Mouse (Mus musculus): ENCODE data around the gene Creb3l2. TPM values are rescaled to one million over a fixed set of nuclear protein-coding genes. Genes with fewer than 3 reads are reported as not detected.
"Not testable (repeated sequence)": the region's sequence is repeated elsewhere in the genome, so short reads cannot be mapped to it uniquely, and the experiment has no call there.

Gene Creb3l2
- polyA plus RNA-seq, 1 experiment from 2014 or later, result 4.1 TPM

DNA sequence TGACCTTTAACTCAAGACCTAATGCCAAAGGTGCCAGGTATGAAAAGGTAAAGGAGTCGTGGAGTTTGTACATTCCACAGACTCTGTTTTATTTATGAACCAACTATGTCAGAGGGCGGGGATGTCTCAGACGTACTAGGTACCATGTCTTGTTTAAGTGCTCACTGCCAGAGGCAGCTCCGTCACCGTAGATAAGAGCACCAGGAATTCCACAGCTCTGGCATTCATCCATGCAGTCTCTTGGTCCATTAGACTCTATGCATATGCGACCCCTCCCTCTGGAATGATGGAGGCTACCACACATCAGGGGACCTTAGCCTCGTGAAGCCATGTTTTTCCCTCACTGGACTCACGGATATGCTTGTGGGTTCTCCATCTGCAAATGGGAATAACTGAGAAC lies 53.0 kb downstream of the Creb3l2 start:
- Histone ChIP-seq H3K4me2 (no peak overlapping the region), H3K36me3 (no peaks in the 10 kb centered on the region), H3K27ac (replicated peaks) (no peak overlapping the region), H3K9ac (replicated peaks) (no peak overlapping the region), H3K27me3 (replicated peaks) (no peaks in the 10 kb centered on the region), H3K4me1 (no peaks in the 10 kb centered on the region), H3K4me3 (replicated peaks) (no peak overlapping the region), H3K9me3 (replicated peaks) (no peaks in the 10 kb centered on the region)
- no peak for ATAC-seq (ENCODE audit: low FRiP score)
- 68% methylated on average over 8 of the region's 8 CpGs for WGBS

DNA sequence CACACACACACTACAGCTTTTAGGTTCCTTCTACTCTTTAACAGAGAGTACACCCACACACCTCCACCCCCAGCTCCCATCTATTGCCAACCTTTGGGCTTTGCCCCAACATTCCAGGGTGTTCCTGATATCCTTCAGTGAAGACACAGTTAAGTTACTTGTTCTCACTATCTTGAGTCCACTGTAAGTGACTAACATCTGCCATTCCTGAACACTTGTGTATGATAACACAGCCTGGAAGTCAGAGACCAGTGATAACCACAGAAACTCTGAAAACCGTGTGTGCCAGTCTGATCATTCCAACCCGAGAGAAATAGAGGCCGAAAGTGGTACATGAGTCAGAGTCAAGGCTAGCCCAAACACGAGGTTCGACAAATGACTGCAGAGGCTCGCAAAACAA lies 53.4 kb downstream of the Creb3l2 start:
- ATAC-seq (ENCODE audit: low FRiP score), result no peak
- Histone ChIP-seq H3K9me3 (replicated peaks) (no peaks in the 10 kb centered on the region), H3K27ac (replicated peaks) (no peak overlapping the region), H3K27me3 (replicated peaks) (no peaks in the 10 kb centered on the region), H3K9ac (replicated peaks) (no peak overlapping the region), H3K36me3 (no peaks in the 10 kb centered on the region), H3K4me2 (no peak overlapping the region), H3K4me1 (no peaks in the 10 kb centered on the region), H3K4me3 (replicated peaks) (no peak overlapping the region)
- 83% methylated on average over 6 of the region's 6 CpGs for WGBS

DNA sequence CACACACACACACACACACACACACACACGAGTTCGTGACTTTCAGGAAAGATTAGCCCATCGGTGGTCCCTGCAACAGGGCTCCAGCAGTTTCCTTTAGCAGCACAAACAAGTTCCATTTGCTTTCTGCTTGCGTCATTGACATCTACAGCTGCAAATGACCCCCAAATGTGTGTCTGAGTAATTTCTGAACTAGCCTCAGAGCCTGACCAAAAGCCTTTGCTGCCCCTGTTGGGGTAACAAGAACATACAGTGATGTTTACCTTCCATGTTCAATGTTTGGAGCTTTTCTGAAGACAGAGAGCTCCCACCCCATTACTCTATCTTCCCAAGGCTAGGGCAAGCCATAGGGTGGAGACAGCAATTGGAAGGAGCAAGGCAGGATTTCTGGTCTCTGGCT lies 54.7 kb downstream of the Creb3l2 start:
- Histone ChIP-seq H3K27ac (replicated peaks) (no peak overlapping the region), H3K4me2 (no peak overlapping the region), H3K9me3 (replicated peaks) (no peaks in the 10 kb centered on the region), H3K36me3 (no peaks in the 10 kb centered on the region), H3K27me3 (replicated peaks) (no peaks in the 10 kb centered on the region), H3K4me3 (replicated peaks) (no peak overlapping the region), H3K4me1 (no peaks in the 10 kb centered on the region), H3K9ac (replicated peaks) (no peak overlapping the region)
- WGBS, result 87% methylated on average over 4 of the region's 4 CpGs
- ATAC-seq (ENCODE audit: low FRiP score), result no peak

DNA sequence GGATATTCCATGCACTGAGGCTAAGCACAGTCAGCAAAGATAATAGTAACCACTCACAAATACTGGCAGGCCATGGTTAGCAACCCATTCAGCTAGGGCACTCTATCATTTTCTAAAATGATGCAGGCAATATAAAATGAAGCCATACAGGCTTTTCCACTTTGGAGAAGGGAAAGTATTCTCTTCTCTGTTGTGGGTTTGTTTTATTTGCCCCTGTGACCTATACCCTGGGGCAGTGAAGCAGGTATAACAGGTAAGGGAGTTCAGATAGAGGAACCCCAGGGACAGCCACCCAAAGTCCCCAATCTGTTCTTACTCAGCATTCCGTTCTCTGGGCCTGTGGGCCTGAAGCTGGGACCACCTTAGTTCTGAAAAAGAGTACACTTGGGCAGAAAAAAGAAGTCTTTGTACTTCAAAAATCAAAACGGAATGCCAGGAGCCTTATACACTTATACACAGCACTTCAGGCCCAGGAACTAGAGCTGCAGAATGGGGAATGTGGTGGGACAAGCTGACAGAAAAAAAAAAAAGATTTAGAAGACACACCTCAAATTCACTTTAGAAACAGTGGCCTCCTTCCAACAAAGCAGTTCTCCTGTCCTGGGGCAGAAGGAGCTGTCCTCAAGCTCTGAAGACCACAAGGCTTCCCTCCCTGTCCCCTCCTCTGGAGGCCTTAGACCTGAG lies 56.2 kb downstream of the Creb3l2 start:
- WGBS, result 85% methylated on average over 2 of the region's 2 CpGs
- ATAC-seq (ENCODE audit: low FRiP score), result no peak
- Histone ChIP-seq H3K27ac (replicated peaks) (no peak overlapping the region), H3K9me3 (replicated peaks) (no peaks in the 10 kb centered on the region), H3K9ac (replicated peaks) (no peak overlapping the region), H3K27me3 (replicated peaks) (no peaks in the 10 kb centered on the region), H3K4me1 (no peaks in the 10 kb centered on the region), H3K36me3 (no peaks in the 10 kb centered on the region), H3K4me2 (no peak overlapping the region), H3K4me3 (replicated peaks) (no peak overlapping the region)

DNA sequence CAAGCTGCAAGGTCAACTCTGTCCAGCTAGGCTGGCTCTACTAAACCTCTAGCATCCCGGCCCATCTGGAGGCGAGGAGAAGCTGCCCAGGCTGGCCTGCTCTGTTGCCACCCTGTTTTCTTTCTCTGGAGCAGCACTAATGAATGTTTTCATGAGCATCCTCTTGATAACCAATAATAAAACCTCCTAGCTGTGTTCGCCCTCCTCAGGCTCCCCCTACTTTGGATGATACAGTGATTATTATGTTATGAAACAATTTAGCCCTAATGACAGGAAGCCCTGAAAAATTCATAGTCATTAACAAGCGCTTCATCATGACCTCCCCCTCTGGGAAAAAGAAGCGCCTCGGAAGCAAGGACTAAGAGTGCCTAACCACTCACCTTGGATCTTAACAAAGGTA lies 59.2 kb downstream of the Creb3l2 start:
- Histone ChIP-seq H3K27me3 (replicated peaks) (no peaks in the 10 kb centered on the region), H3K4me2 (no peak overlapping the region), H3K4me1 (no peaks in the 10 kb centered on the region), H3K9ac (replicated peaks) (no peak overlapping the region), H3K4me3 (replicated peaks) (no peak overlapping the region), H3K36me3 (no peaks in the 10 kb centered on the region), H3K9me3 (replicated peaks) (no peaks in the 10 kb centered on the region), H3K27ac (replicated peaks) (no peak overlapping the region)
- ATAC-seq (ENCODE audit: low FRiP score), result no peak
- 77% methylated on average over 6 of the region's 6 CpGs for WGBS

DNA sequence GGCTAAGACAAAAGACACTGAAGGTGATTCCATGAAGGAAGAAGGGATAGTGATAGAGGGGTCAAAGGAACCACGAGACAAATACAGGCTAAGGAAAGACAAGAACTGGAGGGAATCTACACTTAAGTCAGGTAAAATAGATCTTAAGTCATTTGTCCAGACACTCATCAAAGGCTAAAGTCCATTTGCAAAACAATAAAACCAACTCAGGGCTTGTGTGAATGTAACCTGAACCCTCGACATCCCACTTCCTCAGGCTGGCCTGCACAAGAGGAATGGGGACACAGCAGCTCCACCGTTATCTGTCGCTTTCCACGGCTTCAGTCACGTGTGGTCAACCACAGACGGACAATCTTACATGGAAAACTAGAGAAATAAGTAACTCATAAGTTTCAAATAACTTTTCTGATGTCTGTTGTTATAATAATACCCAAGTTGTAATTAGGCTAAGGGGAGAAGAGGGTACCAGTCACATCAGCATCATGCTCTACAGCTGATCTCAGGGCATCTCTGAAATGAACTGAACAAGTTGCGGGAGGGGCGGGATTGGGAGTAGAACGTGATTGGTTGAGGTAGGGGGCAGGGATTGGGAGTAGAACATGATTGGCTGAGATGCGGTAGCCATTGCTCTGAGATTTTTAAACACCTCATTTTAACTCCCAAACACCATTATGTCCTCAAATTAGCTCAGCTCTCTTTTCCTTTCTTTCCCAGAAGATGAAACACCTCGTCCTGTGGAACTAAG lies 63.9 kb downstream of the Creb3l2 start:
- peaks cover 5% of the 10 kb centered on the region; the same call in 1 of the 2 replicates for H3K4me1 ChIP-seq
- no peak overlapping the region for H3K27ac ChIP-seq (replicated peaks)
- H3K27me3 ChIP-seq (replicated peaks), result no peaks in the 10 kb centered on the region
- no peak for ATAC-seq (ENCODE audit: low FRiP score)
- 87% methylated on average over 12 of the region's 12 CpGs for WGBS
- H3K4me2 ChIP-seq, result no peak overlapping the region
- H3K9ac ChIP-seq (replicated peaks), result no peak overlapping the region
- no peak overlapping the region for H3K4me3 ChIP-seq (replicated peaks)
- H3K36me3 ChIP-seq, result no peaks in the 10 kb centered on the region
- H3K9me3 ChIP-seq (replicated peaks), result no peaks in the 10 kb centered on the region

DNA sequence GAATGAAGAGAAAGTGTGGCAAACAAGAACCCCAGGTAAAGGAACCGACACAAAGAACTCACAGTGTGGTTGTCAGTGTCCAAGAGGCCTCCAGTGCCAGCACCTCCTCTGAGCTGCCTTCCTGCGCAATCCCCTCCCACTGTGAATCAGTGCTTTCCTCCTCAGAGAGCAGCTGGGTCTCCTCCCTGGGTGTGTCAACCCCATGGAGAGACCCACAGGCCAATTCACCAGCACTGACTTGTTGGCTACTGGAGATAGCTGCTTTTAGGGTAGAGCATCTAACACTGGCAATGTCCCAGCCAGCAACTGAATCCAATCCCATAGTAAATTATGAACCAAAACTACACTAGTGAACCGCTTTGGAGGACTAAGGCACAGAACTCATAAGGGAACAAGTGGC lies 64.6 kb downstream of the Creb3l2 start:
- H3K27me3 ChIP-seq (replicated peaks); H3K9ac ChIP-seq (replicated peaks); H3K4me2 ChIP-seq; H3K36me3 ChIP-seq; ATAC-seq (ENCODE audit: low FRiP score); H3K27ac ChIP-seq (replicated peaks); H3K4me1 ChIP-seq; H3K4me3 ChIP-seq (replicated peaks); H3K9me3 ChIP-seq (replicated peaks): not testable (repeated sequence)
- WGBS, result 88% methylated on average over 3 of the region's 3 CpGs

DNA sequence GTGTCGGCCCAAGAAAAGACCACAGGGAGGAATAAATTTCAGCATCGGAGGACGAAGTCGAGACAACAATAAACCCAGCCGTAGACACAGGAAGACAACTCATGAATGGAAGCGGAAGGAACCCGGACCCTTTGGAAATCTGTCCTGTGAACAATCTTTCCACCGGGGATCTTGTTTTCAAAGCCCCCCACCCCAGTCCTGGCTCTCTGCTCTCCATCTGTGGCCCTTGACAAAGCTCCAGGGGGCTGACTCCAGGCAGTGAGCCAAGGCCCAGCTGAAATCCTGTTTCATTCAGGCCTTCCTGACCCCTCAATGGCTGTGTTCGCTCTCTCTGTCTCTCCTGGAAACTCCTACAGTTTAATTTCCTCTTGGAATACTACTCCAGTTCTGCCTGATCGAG lies 66.5 kb downstream of the Creb3l2 start:
- ATAC-seq (ENCODE audit: low FRiP score), result peak; percentile 63
- Histone ChIP-seq H3K27me3 (replicated peaks) (no peaks in the 10 kb centered on the region), H3K27ac (replicated peaks) (0 out of 2 replicates have a peak overlapping the region, but pooled peaks have one; percentile 0), H3K4me3 (replicated peaks) (no peak overlapping the region), H3K4me2 (no peak overlapping the region), H3K9me3 (replicated peaks) (no peaks in the 10 kb centered on the region), H3K9ac (replicated peaks) (no peak overlapping the region), H3K36me3 (no peaks in the 10 kb centered on the region), H3K4me1 (peaks cover 5% of the 10 kb centered on the region; the same call in 1 of the 2 replicates)
- 30% methylated on average over 10 of the region's 10 CpGs for WGBS

DNA sequence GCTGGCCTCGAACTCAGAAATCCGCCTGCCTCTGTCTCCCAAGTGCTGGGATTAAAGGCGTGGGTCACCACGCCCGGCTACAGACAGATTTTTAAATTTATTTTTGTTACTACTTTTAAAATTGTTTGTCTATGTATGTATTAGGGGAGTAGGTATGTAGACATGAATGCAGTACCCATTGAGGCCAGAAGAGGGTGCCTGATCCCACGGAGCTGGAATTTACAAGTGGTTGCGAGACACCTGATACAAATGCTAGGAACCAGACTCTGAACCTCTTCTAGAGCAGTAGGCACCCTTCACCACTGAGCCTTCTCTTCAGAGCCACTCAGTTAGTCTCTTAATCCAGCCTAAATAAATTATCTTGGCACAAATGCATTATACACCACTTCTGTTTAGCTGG lies 70.6 kb downstream of the Creb3l2 start:
- H3K4me2 ChIP-seq, result no peak overlapping the region
- H3K36me3 ChIP-seq, result no peaks in the 10 kb centered on the region
- no peaks in the 10 kb centered on the region for H3K9me3 ChIP-seq (replicated peaks)
- H3K9ac ChIP-seq (replicated peaks), result no peak overlapping the region
- H3K4me1 ChIP-seq, result peaks cover 5% of the 10 kb centered on the region; the same call in 1 of the 2 replicates
- no peak overlapping the region for H3K4me3 ChIP-seq (replicated peaks)
- ATAC-seq (ENCODE audit: low FRiP score), result no peak
- WGBS, result 85% methylated on average over 7 of the region's 7 CpGs
- H3K27me3 ChIP-seq (replicated peaks), result no peaks in the 10 kb centered on the region
- H3K27ac ChIP-seq (replicated peaks), result no peak overlapping the region

DNA sequence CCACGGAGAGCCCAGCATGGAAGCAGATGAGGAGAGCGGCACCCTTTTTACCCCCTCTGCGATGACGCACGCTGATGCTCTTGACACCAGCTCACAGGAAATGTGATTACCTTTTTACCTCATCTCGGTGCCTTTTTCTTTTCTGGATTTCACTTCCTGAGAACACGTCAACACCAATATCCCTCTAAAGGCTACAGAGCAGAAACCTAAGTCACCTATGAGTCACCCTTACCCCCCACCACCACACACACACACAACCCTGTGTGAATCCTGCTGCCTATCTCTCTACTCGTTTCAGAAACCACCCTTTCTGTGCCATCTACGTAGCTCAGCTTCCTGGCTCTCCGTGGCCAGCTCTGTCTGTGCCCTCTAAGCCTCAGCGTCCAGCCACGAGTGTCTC lies 71.4 kb downstream of the Creb3l2 start:
- no peaks in the 10 kb centered on the region for H3K9me3 ChIP-seq (replicated peaks)
- peaks cover 5% of the 10 kb centered on the region; the same call in 1 of the 2 replicates for H3K4me1 ChIP-seq
- H3K4me3 ChIP-seq (replicated peaks), result no peak overlapping the region
- no peaks in the 10 kb centered on the region for H3K36me3 ChIP-seq
- 92% methylated on average over 12 of the region's 12 CpGs for WGBS
- no peak overlapping the region for H3K27ac ChIP-seq (replicated peaks)
- H3K9ac ChIP-seq (replicated peaks), result no peak overlapping the region
- H3K27me3 ChIP-seq (replicated peaks), result no peaks in the 10 kb centered on the region
- H3K4me2 ChIP-seq, result no peak overlapping the region
- no peak for ATAC-seq (ENCODE audit: low FRiP score)

DNA sequence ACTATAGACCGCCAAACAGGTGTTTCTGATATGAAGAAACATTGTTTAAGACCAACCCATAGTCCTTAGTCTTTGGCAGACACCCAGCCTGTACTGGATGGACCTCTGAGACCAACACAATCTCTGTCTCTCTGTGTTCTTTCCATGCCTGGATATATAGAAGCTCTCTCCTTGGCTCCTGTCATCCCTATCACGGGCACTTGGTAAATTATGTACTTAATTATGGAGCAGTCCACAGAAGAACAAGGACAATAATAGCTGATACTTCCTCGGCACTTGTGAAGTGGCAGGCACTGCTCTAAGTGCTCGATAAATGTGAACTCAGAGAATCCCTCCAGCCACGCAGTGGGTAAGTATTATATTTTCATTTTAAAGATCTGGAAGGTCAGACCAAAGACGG lies 72.2 kb downstream of the Creb3l2 start:
- ATAC-seq (ENCODE audit: low FRiP score), result no peak
- no peaks in the 10 kb centered on the region for H3K27me3 ChIP-seq (replicated peaks)
- H3K36me3 ChIP-seq, result no peaks in the 10 kb centered on the region
- no peak overlapping the region for H3K9ac ChIP-seq (replicated peaks)
- H3K27ac ChIP-seq (replicated peaks), result no peak overlapping the region
- no peaks in the 10 kb centered on the region; the same call in 1 of the 2 replicates for H3K4me1 ChIP-seq
- H3K4me3 ChIP-seq (replicated peaks), result no peak overlapping the region
- 76% methylated on average over 6 of the region's 6 CpGs for WGBS
- no peak overlapping the region for H3K4me2 ChIP-seq
- no peaks in the 10 kb centered on the region for H3K9me3 ChIP-seq (replicated peaks)

DNA sequence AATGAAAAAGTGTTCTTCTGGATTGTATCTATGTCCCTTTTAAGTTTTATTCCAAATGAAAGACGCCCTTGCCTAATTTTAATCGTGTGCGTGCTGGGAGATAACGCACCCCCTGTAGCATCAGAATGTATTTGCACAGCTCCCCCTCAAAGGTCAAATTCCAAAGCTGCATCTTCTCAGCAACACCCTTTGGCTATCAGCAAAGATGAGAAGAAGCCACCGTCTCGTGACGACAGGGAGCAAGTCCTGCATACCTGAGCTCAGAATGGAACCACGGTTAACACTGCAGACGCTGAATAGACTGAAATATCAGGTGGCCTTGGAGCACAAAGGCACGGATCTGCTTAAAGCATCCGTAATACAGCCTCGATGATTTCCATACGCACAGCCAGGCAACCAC lies 73.7 kb downstream of the Creb3l2 start:
- no peak for ATAC-seq (ENCODE audit: low FRiP score)

More for the DNA sequence above, 73.7 kb downstream of the Creb3l2 start:
- H3K9ac ChIP-seq (replicated peaks), result no peak overlapping the region
- no peaks in the 10 kb centered on the region for H3K36me3 ChIP-seq
- H3K4me2 ChIP-seq, result no peak overlapping the region
- no peaks in the 10 kb centered on the region for H3K9me3 ChIP-seq (replicated peaks)
- H3K4me3 ChIP-seq (replicated peaks), result no peak overlapping the region
- H3K27me3 ChIP-seq (replicated peaks), result no peaks in the 10 kb centered on the region
- WGBS, result 88% methylated on average over 13 of the region's 13 CpGs
- H3K4me1 ChIP-seq, result no peaks in the 10 kb centered on the region; the same call in 1 of the 2 replicates
- H3K27ac ChIP-seq (replicated peaks), result no peak overlapping the region
